Mouse (Mus musculus) MN1 (cell line): Measurements from ENCODE around the gene Cdc42se2.

ENCODE experiments used
- DNase-seq: peaks from one replicate; pipeline ENCODE4 v3.0.0-alpha.2; 2016; ENCODE audit warnings: low spot score

Gene Cdc42se2

GRCm38 (mm10) chr11:54754301-54755147 is 33.0 kb downstream of the Cdc42se2 start:
- DNase-seq: no peak

GRCm38 (mm10) chr11:54751502-54751901 is 36.0 kb downstream of the Cdc42se2 start:
- DNase-seq: peak; percentile 67

DNA sequence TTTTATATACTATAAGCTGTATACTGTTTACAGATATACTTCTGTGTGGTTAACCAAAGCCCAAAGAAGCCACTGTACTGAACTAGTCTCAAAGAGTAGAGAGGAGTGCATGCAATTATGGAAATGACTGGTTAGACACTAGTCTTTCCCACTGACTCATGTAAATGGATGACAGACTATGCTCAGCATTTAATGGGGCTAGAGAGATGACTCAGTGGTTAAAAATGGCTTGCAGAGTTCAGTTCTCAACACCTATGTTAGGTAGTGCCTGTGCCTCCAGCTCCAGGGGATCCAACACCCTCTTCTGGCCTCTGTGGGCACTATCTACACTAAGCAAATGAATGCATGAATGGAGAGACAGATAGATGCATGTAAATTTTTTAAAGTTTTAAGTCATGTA is 38.6 kb downstream of the Cdc42se2 start:
- DNase-seq: no peak

- DNase-seq: no peak
These were observed 43.2 kb downstream of the Cdc42se2 start for GRCm38 (mm10) chr11:54744231-54744630.

DNA sequence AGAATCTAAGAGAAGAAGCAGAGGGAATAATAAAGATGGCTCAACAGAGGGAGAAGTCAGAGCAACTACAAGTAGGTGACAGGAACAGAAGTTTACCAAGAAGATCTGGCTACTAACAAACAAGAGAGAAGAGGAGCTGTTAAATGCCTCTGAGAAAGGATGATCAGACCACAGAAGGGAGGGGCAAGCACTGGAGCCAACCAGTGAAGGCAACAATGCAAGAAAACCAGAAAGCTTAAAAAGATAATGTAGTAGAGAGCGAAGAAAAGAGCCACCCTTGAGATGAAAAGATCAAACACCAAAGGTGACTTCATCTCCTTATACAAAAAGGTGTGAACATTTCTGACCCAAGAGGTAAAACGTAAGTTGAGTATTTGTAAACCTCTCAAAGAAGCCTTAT is 46.1 kb downstream of the Cdc42se2 start:
- DNase-seq: no peak

- no peak for DNase-seq
These were observed 48.3 kb downstream of the Cdc42se2 start for GRCm38 (mm10) chr11:54739012-54739750.

- no peak for DNase-seq
These were observed 50.6 kb downstream of the Cdc42se2 start for GRCm38 (mm10) chr11:54736903-54737302.

DNA sequence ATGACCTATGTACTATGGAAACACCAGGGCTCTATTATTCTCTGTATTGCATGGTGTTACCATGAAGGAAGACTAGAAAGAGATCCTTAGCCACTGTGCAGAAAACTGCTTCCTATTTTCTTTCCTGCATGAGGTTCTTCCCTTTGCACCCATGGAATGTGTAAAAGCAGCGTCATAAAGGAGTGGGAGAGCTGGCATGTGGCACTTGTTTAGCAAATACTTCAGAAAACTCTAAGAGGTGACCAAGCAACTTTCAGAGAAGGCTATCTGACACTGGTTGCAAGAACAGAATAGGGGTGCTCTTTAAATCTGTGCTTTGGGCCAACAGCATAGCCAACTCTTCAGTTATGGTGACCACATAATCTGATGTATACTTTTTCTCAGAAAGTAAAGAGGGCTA is 52.4 kb downstream of the Cdc42se2 start:
- no peak for DNase-seq

DNA sequence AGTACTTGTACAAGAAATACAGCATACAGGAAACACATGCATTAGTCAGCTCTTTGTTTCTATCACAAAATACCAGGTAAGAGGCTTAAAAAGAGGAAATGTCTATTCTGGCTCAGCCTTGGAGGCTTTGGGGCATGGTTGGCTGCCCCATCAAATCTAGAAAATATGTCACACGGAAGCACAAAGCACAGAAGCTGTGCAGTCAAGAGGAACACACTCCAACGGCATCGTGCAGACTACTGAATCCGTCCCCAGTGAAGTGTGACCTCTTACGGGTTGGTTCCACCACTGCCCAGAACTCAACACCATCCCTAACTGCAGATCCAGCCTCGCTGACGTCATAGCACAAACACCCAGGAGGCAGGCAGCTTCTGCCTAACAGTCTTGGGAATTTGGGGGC is 53.9 kb downstream of the Cdc42se2 start:
- no peak for DNase-seq

GRCm38 (mm10) chr11:54731367-54731766 is 56.1 kb downstream of the Cdc42se2 start:
- DNase-seq: no peak

DNA sequence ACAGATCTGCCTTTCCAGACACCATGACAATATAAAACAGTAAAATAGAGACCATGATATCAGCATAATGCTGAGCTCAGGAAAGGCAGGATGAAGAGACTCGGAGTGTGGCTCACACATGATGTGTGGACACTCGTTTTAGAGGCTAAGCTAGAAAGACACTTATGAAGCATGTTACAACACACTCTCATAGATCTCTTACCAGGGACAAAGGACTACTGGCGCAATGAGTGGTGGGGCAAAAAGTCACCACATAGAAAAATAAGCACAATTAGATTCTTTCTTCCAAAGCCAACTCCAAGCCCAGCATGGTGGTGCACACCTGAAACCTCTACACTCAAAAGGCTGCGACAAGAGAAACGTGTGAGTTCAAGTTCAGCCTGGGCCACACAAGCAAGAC is 56.5 kb downstream of the Cdc42se2 start:
- DNase-seq: no peak

DNA sequence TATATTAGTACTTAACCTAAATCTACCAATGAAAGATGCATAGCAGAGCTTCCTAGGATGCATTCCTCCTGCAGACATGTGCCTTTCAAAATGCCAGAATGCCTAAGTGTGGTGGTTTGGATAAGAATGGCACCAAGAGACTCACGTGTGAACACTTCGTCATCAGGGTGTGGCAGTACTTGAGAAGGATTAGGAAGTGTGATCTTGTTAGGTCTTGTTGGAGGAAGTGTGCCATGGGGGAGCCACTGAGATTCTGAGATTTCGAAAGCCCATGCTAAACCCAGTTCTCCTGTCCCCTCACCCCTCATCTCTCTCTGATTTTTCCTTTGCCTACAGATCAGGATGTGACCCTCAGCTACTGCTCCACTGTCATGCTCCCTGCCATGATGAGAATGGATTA is 58.2 kb downstream of the Cdc42se2 start:
- DNase-seq: no peak

DNA sequence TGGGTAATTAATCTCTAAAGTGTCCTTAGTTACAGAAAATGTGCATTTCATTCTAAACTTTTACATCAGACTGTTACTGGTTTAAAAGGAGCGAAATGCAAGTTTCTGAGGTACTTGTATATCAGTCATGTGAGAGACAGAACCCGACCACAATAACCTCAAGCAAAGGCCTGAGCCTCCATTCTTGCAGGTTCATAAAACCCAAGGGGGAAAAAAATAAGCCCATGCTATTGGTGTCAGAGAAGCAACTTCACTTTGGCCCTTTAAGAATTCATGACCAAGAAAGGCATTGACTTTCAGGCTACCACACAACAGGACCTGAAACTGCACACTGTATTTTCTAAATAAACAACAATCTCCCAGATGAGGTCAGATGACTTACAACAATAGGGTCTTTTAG is 59.1 kb downstream of the Cdc42se2 start:
- no peak for DNase-seq

GRCm38 (mm10) chr11:54727327-54727901 is 60.1 kb downstream of the Cdc42se2 start:
- DNase-seq: no peak

DNA sequence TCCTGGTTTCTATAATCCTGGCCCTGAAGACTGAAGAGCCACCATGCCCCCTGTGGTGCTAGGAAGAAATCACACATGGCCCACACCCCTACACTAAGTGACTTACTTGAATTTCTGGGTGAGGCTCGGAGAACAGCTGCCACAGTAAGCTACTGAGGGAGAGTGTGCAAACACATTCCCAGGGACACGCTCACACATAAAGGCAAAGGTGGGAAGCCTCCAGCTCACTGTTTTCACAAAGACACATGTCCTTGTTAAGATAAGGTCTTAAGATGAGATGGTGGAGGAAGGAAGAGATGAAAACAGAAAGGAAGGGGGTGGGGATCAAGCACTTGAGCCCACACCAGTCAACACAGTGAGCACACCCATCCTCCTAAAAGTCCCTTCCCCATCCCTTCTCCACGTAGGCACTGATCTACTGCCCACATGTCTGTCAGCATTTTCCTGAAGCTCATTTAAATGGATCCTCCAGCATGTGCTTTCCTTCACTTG is 60.9 kb downstream of the Cdc42se2 start:
- DNase-seq: no peak

- peak; percentile 64 for DNase-seq
These were observed 63.0 kb downstream of the Cdc42se2 start for GRCm38 (mm10) chr11:54724353-54725034.

GRCm38 (mm10) chr11:54722057-54722456 is 65.4 kb downstream of the Cdc42se2 start:
- DNase-seq: no peak

GRCm38 (mm10) chr11:54718601-54719000 is 68.9 kb downstream of the Cdc42se2 start:
- DNase-seq: no peak

- DNase-seq: no peak
These were observed 69.6 kb downstream of the Cdc42se2 start for GRCm38 (mm10) chr11:54717893-54718292.

GRCm38 (mm10) chr11:54712849-54713248 is 74.6 kb downstream of the Cdc42se2 start:
- no peak for DNase-seq

DNA sequence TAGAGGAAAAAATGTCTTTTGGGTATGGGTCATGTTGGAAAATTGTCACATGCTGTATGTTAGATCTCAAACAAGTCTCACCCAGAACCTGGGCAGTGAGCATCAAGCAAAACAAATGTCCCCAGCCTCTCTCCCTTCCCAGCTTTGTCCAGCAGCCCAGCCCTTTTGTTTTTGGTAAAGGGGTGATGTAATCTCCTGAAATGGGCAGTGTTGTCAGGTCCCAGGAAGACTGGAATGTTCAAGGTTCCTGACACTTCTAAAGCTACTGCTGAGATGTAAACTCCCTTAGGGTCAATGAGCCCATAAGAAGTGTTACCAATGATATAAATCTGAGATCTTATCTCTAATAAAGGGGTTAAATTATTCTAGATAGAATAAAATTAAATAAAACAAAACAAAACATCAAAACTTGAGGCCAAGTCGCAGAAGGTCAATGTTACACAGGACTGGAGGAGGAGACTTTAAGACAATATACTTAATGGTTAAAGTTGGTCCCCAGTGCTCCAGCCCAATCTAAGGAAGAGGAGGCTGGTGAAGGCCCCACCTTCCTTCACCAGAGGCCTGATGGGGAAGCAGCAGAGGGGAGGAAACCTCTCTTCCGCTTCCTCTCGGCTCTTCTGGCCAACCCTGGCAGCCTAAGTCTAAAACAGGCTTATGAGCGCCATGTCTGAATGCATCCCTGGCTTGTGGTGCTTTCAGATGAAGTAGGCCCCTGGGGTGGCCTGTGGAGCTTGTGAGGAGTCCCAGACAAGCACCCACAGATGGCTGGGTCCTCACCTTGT is 76.8 kb downstream of the Cdc42se2 start:
- peak; percentile 75 for DNase-seq
